Mouse (Mus musculus): ENCODE data around the gene Lmod1. TPM values are rescaled to one million over a fixed set of nuclear protein-coding genes. Genes with fewer than 3 reads are reported as not detected.

Gene Lmod1
- 0.42 and 0.59 TPM in 2 replicates for polyA plus RNA-seq (2015; fragmentation: Nextera tagmentation; extraction: Ambion mirVana)

- Histone ChIP-seq H3K9ac (peak within 1 kb of the TSS; percentile 52), H3K4me3 (peak within 1 kb of the TSS; percentile 14), H3K4me1 (peaks cover 23% of the 10 kb centered on the region), H3K27ac (peak within 1 kb of the TSS; percentile 62), H3K36me3 (no peaks in the 10 kb centered on the region), H3K27me3 (peaks cover 3% of the 10 kb centered on the region; the same call in 1 of the 2 replicates), H3K9me3 (no peaks in the 10 kb centered on the region), H3K4me2 (peak within 1 kb of the TSS; percentile 50)
- ATAC-seq (ENCODE audit: insufficient number of reproducible peaks, insufficient read depth, low FRiP score, low TSS enrichment, low read depth), result peak; percentile 80
- 7% methylated on average over 8 of the region's 8 CpGs for WGBS
These were observed at the start of gene Lmod1 for GRCm38 (mm10) chr1:135324571-135324970. Gene Lmod1, plus strand, starts transcription at chr1:135324807.

- Histone ChIP-seq H3K4me1 (peaks cover 19% of the 10 kb centered on the region; the same call in 1 of the 2 replicates), H3K4me3 (no peak overlapping the region), H3K27me3 (no peaks in the 10 kb centered on the region), H3K9me3 (no peaks in the 10 kb centered on the region), H3K27ac (no peak overlapping the region), H3K9ac (no peak overlapping the region), H3K36me3 (peaks cover 41% of the 10 kb centered on the region), H3K4me2 (no peak overlapping the region)
- ATAC-seq (ENCODE audit: insufficient number of reproducible peaks, insufficient read depth, low FRiP score, low TSS enrichment, low read depth), result no peak
- 77% methylated on average over 9 of the region's 9 CpGs for WGBS
These were observed 44.0 kb upstream of the Lmod1 start for GRCm38 (mm10) chr1:135280646-135281045.

GRCm38 (mm10) chr1:135281841-135282240 is 42.8 kb upstream of the Lmod1 start:
- peaks cover 19% of the 10 kb centered on the region; the same call in 1 of the 2 replicates for H3K4me1 ChIP-seq
- H3K9me3 ChIP-seq, result no peaks in the 10 kb centered on the region
- no peak overlapping the region for H3K9ac ChIP-seq
- no peak overlapping the region for H3K4me3 ChIP-seq
- H3K36me3 ChIP-seq, result peaks cover 31% of the 10 kb centered on the region
- ATAC-seq (ENCODE audit: insufficient number of reproducible peaks, insufficient read depth, low FRiP score, low TSS enrichment, low read depth), result no peak
- H3K27me3 ChIP-seq, result no peaks in the 10 kb centered on the region
- no peak overlapping the region for H3K27ac ChIP-seq
- WGBS, result 94% methylated on average over 17 of the region's 17 CpGs
- peak overlapping the region; percentile 68; the same call in 1 of the 2 replicates for H3K4me2 ChIP-seq

GRCm38 (mm10) chr1:135282536-135283286 is 41.9 kb upstream of the Lmod1 start:
- peak overlapping the region; percentile 89 for H3K27ac ChIP-seq
- ATAC-seq (ENCODE audit: insufficient number of reproducible peaks, insufficient read depth, low FRiP score, low TSS enrichment, low read depth), result no peak
- WGBS, result 33% methylated on average over 13 of the region's 13 CpGs
- no peaks in the 10 kb centered on the region for H3K9me3 ChIP-seq
- H3K4me3 ChIP-seq, result peak overlapping the region; percentile 73
- H3K9ac ChIP-seq, result peak overlapping the region; percentile 89
- peaks cover 19% of the 10 kb centered on the region; the same call in 1 of the 2 replicates for H3K4me1 ChIP-seq
- H3K36me3 ChIP-seq, result peaks cover 22% of the 10 kb centered on the region
- H3K4me2 ChIP-seq, result peak overlapping the region; percentile 68
- H3K27me3 ChIP-seq, result no peaks in the 10 kb centered on the region

- Histone ChIP-seq H3K4me1 (peaks cover 19% of the 10 kb centered on the region; the same call in 1 of the 2 replicates), H3K27me3 (no peaks in the 10 kb centered on the region), H3K4me3 (peak overlapping the region; percentile 73), H3K9me3 (no peaks in the 10 kb centered on the region), H3K36me3 (peaks cover 16% of the 10 kb centered on the region), H3K4me2 (peak overlapping the region; percentile 68), H3K27ac (peak overlapping the region; percentile 89), H3K9ac (peak overlapping the region; percentile 89)
- under 1% methylated on average over 46 of the region's 48 CpGs for WGBS
- ATAC-seq (ENCODE audit: insufficient number of reproducible peaks, insufficient read depth, low FRiP score, low TSS enrichment, low read depth), result peak; percentile 62
These were observed 41.3 kb upstream of the Lmod1 start for GRCm38 (mm10) chr1:135283287-135283825.

- H3K9me3 ChIP-seq, result no peaks in the 10 kb centered on the region
- H3K9ac ChIP-seq, result peak within 1 kb of the TSS; percentile 89
- peak within 1 kb of the TSS; percentile 73 for H3K4me3 ChIP-seq
- peaks cover 19% of the 10 kb centered on the region; the same call in 1 of the 2 replicates for H3K4me1 ChIP-seq
- peak; percentile 74 for ATAC-seq (ENCODE audit: insufficient number of reproducible peaks, insufficient read depth, low FRiP score, low TSS enrichment, low read depth)
- WGBS, result under 1% methylated on average over 39 of the region's 39 CpGs
- H3K4me2 ChIP-seq, result peak within 1 kb of the TSS; percentile 68
- H3K36me3 ChIP-seq, result peaks cover 11% of the 10 kb centered on the region
- H3K27ac ChIP-seq, result peak within 1 kb of the TSS; percentile 89
- H3K27me3 ChIP-seq, result no peaks in the 10 kb centered on the region
These were observed 40.7 kb upstream of the Lmod1 start, which contains the start of gene Rnpep for GRCm38 (mm10) chr1:135283826-135284291. Gene Rnpep, minus strand, starts transcription at chr1:135284084.

GRCm38 (mm10) chr1:135286311-135286710 is 38.3 kb upstream of the Lmod1 start:
- H3K36me3 ChIP-seq, result no peaks in the 10 kb centered on the region
- H3K9me3 ChIP-seq, result no peaks in the 10 kb centered on the region
- 58% methylated on average over 2 of the region's 2 CpGs for WGBS
- no peak overlapping the region for H3K9ac ChIP-seq
- no peaks in the 10 kb centered on the region for H3K27me3 ChIP-seq
- no peak overlapping the region for H3K4me2 ChIP-seq
- peaks cover 20% of the 10 kb centered on the region; the same call in 1 of the 2 replicates for H3K4me1 ChIP-seq
- H3K27ac ChIP-seq, result no peak overlapping the region
- no peak for ATAC-seq (ENCODE audit: insufficient number of reproducible peaks, insufficient read depth, low FRiP score, low TSS enrichment, low read depth)
- H3K4me3 ChIP-seq, result no peak overlapping the region

GRCm38 (mm10) chr1:135290908-135291307 is 33.7 kb upstream of the Lmod1 start:
- Histone ChIP-seq H3K27ac (no peak overlapping the region), H3K9me3 (no peaks in the 10 kb centered on the region), H3K4me1 (0 out of 2 replicates have a peak, but pooled peaks cover 3% of the 10 kb centered on the region), H3K27me3 (no peaks in the 10 kb centered on the region), H3K36me3 (peaks cover 21% of the 10 kb centered on the region), H3K9ac (no peak overlapping the region), H3K4me2 (no peak overlapping the region), H3K4me3 (no peak overlapping the region)
- WGBS, result 71% methylated on average over 5 of the region's 5 CpGs
- no peak for ATAC-seq (ENCODE audit: insufficient number of reproducible peaks, insufficient read depth, low FRiP score, low TSS enrichment, low read depth)

GRCm38 (mm10) chr1:135311356-135311755 is 13.3 kb upstream of the Lmod1 start:
- no peak for ATAC-seq (ENCODE audit: insufficient number of reproducible peaks, insufficient read depth, low FRiP score, low TSS enrichment, low read depth)
- Histone ChIP-seq H3K27me3 (no peaks in the 10 kb centered on the region), H3K4me2 (no peak overlapping the region), H3K4me1 (peaks cover 17% of the 10 kb centered on the region), H3K9ac (no peak overlapping the region), H3K4me3 (no peak overlapping the region), H3K9me3 (no peaks in the 10 kb centered on the region), H3K36me3 (peaks cover 41% of the 10 kb centered on the region), H3K27ac (no peak overlapping the region)
- WGBS, result 69% methylated on average over 6 of the region's 6 CpGs

- no peak for ATAC-seq (ENCODE audit: insufficient number of reproducible peaks, insufficient read depth, low FRiP score, low TSS enrichment, low read depth)
- WGBS, result 88% methylated on average over 4 of the region's 4 CpGs
- Histone ChIP-seq H3K27ac (no peak overlapping the region), H3K36me3 (peaks cover 34% of the 10 kb centered on the region), H3K4me2 (peak overlapping the region; percentile 85), H3K27me3 (no peaks in the 10 kb centered on the region), H3K9ac (peak overlapping the region; percentile 99), H3K9me3 (no peaks in the 10 kb centered on the region), H3K4me3 (peak overlapping the region; percentile 96), H3K4me1 (peaks cover 17% of the 10 kb centered on the region)
These were observed 12.4 kb upstream of the Lmod1 start for GRCm38 (mm10) chr1:135312201-135312600.

- Histone ChIP-seq H3K9ac (peak within 1 kb of the TSS; percentile 99), H3K4me2 (peak within 1 kb of the TSS; percentile 85), H3K36me3 (peaks cover 21% of the 10 kb centered on the region), H3K27me3 (no peaks in the 10 kb centered on the region), H3K4me3 (peak within 1 kb of the TSS; percentile 96), H3K4me1 (peaks cover 17% of the 10 kb centered on the region), H3K9me3 (no peaks in the 10 kb centered on the region), H3K27ac (peak within 1 kb of the TSS; percentile 86)
- WGBS, result under 1% methylated on average over 51 of the region's 51 CpGs
- ATAC-seq (ENCODE audit: insufficient number of reproducible peaks, insufficient read depth, low FRiP score, low TSS enrichment, low read depth), result peak; percentile 99
These were observed 11.1 kb upstream of the Lmod1 start, which contains the start of gene Timm17a for GRCm38 (mm10) chr1:135313284-135314031. Gene Timm17a, minus strand, starts transcription at chr1:135313778.

All from embryonic facial prominence, embryonic 13.5 days (tissue).